Mouse (Mus musculus): ENCODE results near the gene Tmem161a. TPM values are rescaled to one million over a fixed set of nuclear protein-coding genes. Genes with fewer than 3 reads are reported as not detected.

Tmem161a gene
- polyA plus RNA-seq, 1 experiment from 2014 or later, result 67.7 TPM

GRCm38 (mm10) chr8:70197603-70198002 is 25.4 kb downstream of the Tmem161a start:
- Histone ChIP-seq H3K36me3 (ENCODE audit: control insufficient read depth, insufficient read depth) (no peaks in the 10 kb centered on the region), H3K4me2 (ENCODE audit: low read length) (no peak overlapping the region), H3K27ac (ENCODE audit: low read length) (no peak overlapping the region), H3K4me1 (replicated peaks; ENCODE audit: control insufficient read depth, insufficient read depth, low read length) (peaks cover 9% of the 10 kb centered on the region; the same call in 1 of the 2 replicates), H3K9ac (replicated peaks; ENCODE audit: low read depth, low read length) (no peak overlapping the region), H3K4me3 (replicated peaks; ENCODE audit: low read length) (no peak overlapping the region), H3K27me3 (replicated peaks; ENCODE audit: control insufficient read depth, insufficient read depth, low read length) (no peaks in the 10 kb centered on the region), H3K9me3 (ENCODE audit: control insufficient read depth, low read length) (no peaks in the 10 kb centered on the region)
- 32% methylated on average over 7 of the region's 7 CpGs for WGBS
- ATAC-seq, result no peak

- WGBS, result 60% methylated on average over 5 of the region's 5 CpGs
- H3K9ac ChIP-seq (replicated peaks; ENCODE audit: low read depth, low read length), result no peak overlapping the region
- H3K27me3 ChIP-seq (replicated peaks; ENCODE audit: control insufficient read depth, insufficient read depth, low read length), result no peaks in the 10 kb centered on the region
- H3K4me2 ChIP-seq (ENCODE audit: low read length), result no peak overlapping the region
- no peaks in the 10 kb centered on the region for H3K9me3 ChIP-seq (ENCODE audit: control insufficient read depth, low read length)
- H3K36me3 ChIP-seq (ENCODE audit: control insufficient read depth, insufficient read depth), result no peaks in the 10 kb centered on the region
- ATAC-seq, result peak; percentile 65
- H3K27ac ChIP-seq (ENCODE audit: low read length), result peak overlapping the region; percentile 1; the same call in 1 of the 2 replicates
- H3K4me3 ChIP-seq (replicated peaks; ENCODE audit: low read length), result no peak overlapping the region
- peaks cover 9% of the 10 kb centered on the region; the same call in 1 of the 2 replicates for H3K4me1 ChIP-seq (replicated peaks; ENCODE audit: control insufficient read depth, insufficient read depth, low read length)
Observed at GRCm38 (mm10) chr8:70200098-70200681, 28.0 kb downstream of the Tmem161a start.

GRCm38 (mm10) chr8:70201417-70201816 is 29.3 kb downstream of the Tmem161a start:
- WGBS, result 94% methylated on average over 3 of the region's 3 CpGs
- H3K27me3 ChIP-seq (replicated peaks; ENCODE audit: control insufficient read depth, insufficient read depth, low read length), result no peaks in the 10 kb centered on the region

GRCm38 (mm10) chr8:70203072-70203471 is 30.9 kb downstream of the Tmem161a start:
- Histone ChIP-seq H3K9ac (replicated peaks; ENCODE audit: low read depth, low read length) (no peak overlapping the region), H3K27ac (ENCODE audit: low read length) (no peak overlapping the region), H3K4me3 (replicated peaks; ENCODE audit: low read length) (no peak overlapping the region), H3K27me3 (replicated peaks; ENCODE audit: control insufficient read depth, insufficient read depth, low read length) (no peaks in the 10 kb centered on the region), H3K4me2 (ENCODE audit: low read length) (no peak overlapping the region), H3K9me3 (ENCODE audit: control insufficient read depth, low read length) (no peaks in the 10 kb centered on the region), H3K36me3 (ENCODE audit: control insufficient read depth, insufficient read depth) (no peaks in the 10 kb centered on the region), H3K4me1 (replicated peaks; ENCODE audit: control insufficient read depth, insufficient read depth, low read length) (peaks cover 9% of the 10 kb centered on the region; the same call in 1 of the 2 replicates)
- ATAC-seq, result no peak
- 72% methylated on average over 4 of the region's 4 CpGs for WGBS

More at GRCm38 (mm10) chr8:70201417-70201816, 29.3 kb downstream of the Tmem161a start:
- H3K36me3 ChIP-seq (ENCODE audit: control insufficient read depth, insufficient read depth), result no peaks in the 10 kb centered on the region
- no peaks in the 10 kb centered on the region for H3K9me3 ChIP-seq (ENCODE audit: control insufficient read depth, low read length)
- ATAC-seq, result no peak
- no peak overlapping the region for H3K4me3 ChIP-seq (replicated peaks; ENCODE audit: low read length)
- H3K9ac ChIP-seq (replicated peaks; ENCODE audit: low read depth, low read length), result no peak overlapping the region
- H3K27ac ChIP-seq (ENCODE audit: low read length), result no peak overlapping the region
- H3K4me1 ChIP-seq (replicated peaks; ENCODE audit: control insufficient read depth, insufficient read depth, low read length), result peaks cover 9% of the 10 kb centered on the region; the same call in 1 of the 2 replicates
- no peak overlapping the region for H3K4me2 ChIP-seq (ENCODE audit: low read length)

GRCm38 (mm10) chr8:70204757-70205156 is 32.6 kb downstream of the Tmem161a start:
- Histone ChIP-seq H3K4me1 (replicated peaks; ENCODE audit: control insufficient read depth, insufficient read depth, low read length) (peaks cover 9% of the 10 kb centered on the region; the same call in 1 of the 2 replicates), H3K27me3 (replicated peaks; ENCODE audit: control insufficient read depth, insufficient read depth, low read length) (no peaks in the 10 kb centered on the region), H3K27ac (ENCODE audit: low read length) (no peak overlapping the region), H3K4me3 (replicated peaks; ENCODE audit: low read length) (no peak overlapping the region), H3K9ac (replicated peaks; ENCODE audit: low read depth, low read length) (no peak overlapping the region), H3K9me3 (ENCODE audit: control insufficient read depth, low read length) (no peaks in the 10 kb centered on the region), H3K4me2 (ENCODE audit: low read length) (no peak overlapping the region), H3K36me3 (ENCODE audit: control insufficient read depth, insufficient read depth) (no peaks in the 10 kb centered on the region)
- 85% methylated on average over 1 of the region's 1 CpGs for WGBS
- ATAC-seq, result no peak

- H3K4me2 ChIP-seq (ENCODE audit: low read length), result no peak overlapping the region
Observed at GRCm38 (mm10) chr8:70208130-70208529, 36.0 kb downstream of the Tmem161a start.

GRCm38 (mm10) chr8:70210538-70210937 is 38.4 kb downstream of the Tmem161a start:
- WGBS, result 28% methylated on average over 8 of the region's 8 CpGs
- ATAC-seq, result no peak
- no peak overlapping the region for H3K9ac ChIP-seq (replicated peaks; ENCODE audit: low read depth, low read length)

More at GRCm38 (mm10) chr8:70208130-70208529, 36.0 kb downstream of the Tmem161a start:
- no peak for ATAC-seq
- Histone ChIP-seq H3K4me1 (replicated peaks; ENCODE audit: control insufficient read depth, insufficient read depth, low read length) (peaks cover 13% of the 10 kb centered on the region), H3K36me3 (ENCODE audit: control insufficient read depth, insufficient read depth) (no peaks in the 10 kb centered on the region), H3K4me3 (replicated peaks; ENCODE audit: low read length) (no peak overlapping the region), H3K9me3 (ENCODE audit: control insufficient read depth, low read length) (no peaks in the 10 kb centered on the region), H3K27me3 (replicated peaks; ENCODE audit: control insufficient read depth, insufficient read depth, low read length) (no peaks in the 10 kb centered on the region), H3K27ac (ENCODE audit: low read length) (no peak overlapping the region), H3K9ac (replicated peaks; ENCODE audit: low read depth, low read length) (no peak overlapping the region)
- WGBS, result 36% methylated on average over 1 of the region's 1 CpGs

GRCm38 (mm10) chr8:70211275-70211674 is 39.1 kb downstream of the Tmem161a start:
- H3K4me3 ChIP-seq (replicated peaks; ENCODE audit: low read length), result peak overlapping the region; percentile 69
- ATAC-seq, result no peak
- H3K4me2 ChIP-seq (ENCODE audit: low read length), result peak overlapping the region; percentile 96
- H3K9me3 ChIP-seq (ENCODE audit: control insufficient read depth, low read length), result no peaks in the 10 kb centered on the region
- peaks cover 15% of the 10 kb centered on the region for H3K4me1 ChIP-seq (replicated peaks; ENCODE audit: control insufficient read depth, insufficient read depth, low read length)
- no peaks in the 10 kb centered on the region for H3K36me3 ChIP-seq (ENCODE audit: control insufficient read depth, insufficient read depth)
- WGBS, result 86% methylated on average over 1 of the region's 1 CpGs
- no peak overlapping the region for H3K27ac ChIP-seq (ENCODE audit: low read length)
- H3K9ac ChIP-seq (replicated peaks; ENCODE audit: low read depth, low read length), result peak overlapping the region; percentile 67
- H3K27me3 ChIP-seq (replicated peaks; ENCODE audit: control insufficient read depth, insufficient read depth, low read length), result no peaks in the 10 kb centered on the region

More at GRCm38 (mm10) chr8:70210538-70210937, 38.4 kb downstream of the Tmem161a start:
- Histone ChIP-seq H3K4me1 (replicated peaks; ENCODE audit: control insufficient read depth, insufficient read depth, low read length) (peaks cover 15% of the 10 kb centered on the region), H3K27me3 (replicated peaks; ENCODE audit: control insufficient read depth, insufficient read depth, low read length) (no peaks in the 10 kb centered on the region), H3K27ac (ENCODE audit: low read length) (no peak overlapping the region), H3K4me2 (ENCODE audit: low read length) (no peak overlapping the region), H3K36me3 (ENCODE audit: control insufficient read depth, insufficient read depth) (no peaks in the 10 kb centered on the region), H3K9me3 (ENCODE audit: control insufficient read depth, low read length) (no peaks in the 10 kb centered on the region), H3K4me3 (replicated peaks; ENCODE audit: low read length) (no peak overlapping the region)

GRCm38 (mm10) chr8:70211726-70212111 is 39.6 kb downstream of the Tmem161a start:
- 2% methylated on average over 31 of the region's 31 CpGs for WGBS
- H3K27ac ChIP-seq (ENCODE audit: low read length), result 0 out of 2 replicates have a peak overlapping the region, but pooled peaks have one; percentile 26
- H3K9ac ChIP-seq (replicated peaks; ENCODE audit: low read depth, low read length), result peak overlapping the region; percentile 67
- peak overlapping the region; percentile 69 for H3K4me3 ChIP-seq (replicated peaks; ENCODE audit: low read length)
- no peak; the same call in 1 of the 2 replicates for ATAC-seq
- H3K27me3 ChIP-seq (replicated peaks; ENCODE audit: control insufficient read depth, insufficient read depth, low read length), result no peaks in the 10 kb centered on the region
- peak overlapping the region; percentile 96 for H3K4me2 ChIP-seq (ENCODE audit: low read length)
- H3K36me3 ChIP-seq (ENCODE audit: control insufficient read depth, insufficient read depth), result no peaks in the 10 kb centered on the region
- no peaks in the 10 kb centered on the region for H3K9me3 ChIP-seq (ENCODE audit: control insufficient read depth, low read length)
- H3K4me1 ChIP-seq (replicated peaks; ENCODE audit: control insufficient read depth, insufficient read depth, low read length), result peaks cover 15% of the 10 kb centered on the region

Data from forebrain, embryonic 16.5 days (tissue).